Mouse (Mus musculus) liver, adult 2 months (tissue): ENCODE data around the gene Casc4. TPM values are rescaled to one million over a fixed set of nuclear protein-coding genes. Genes with fewer than 3 reads are reported as not detected.

Experiments
- DNase-seq: peaks from one replicate; pipeline ENCODE4 v3.0.0-alpha.2; 2011; ENCODE audit warnings: low read depth, low spot score; ENCODE audit errors: extremely low read depth
- H3K27ac ChIP-seq: fragments of 200-500 bp; replicated peaks from 2 replicates; pipeline ENCODE4 v1.5.1; 2012; ENCODE audit warnings: low read depth, mild to moderate bottlenecking, control low read depth, inconsistent platforms, low read length; ENCODE audit not compliant: insufficient read depth
- H3K27me3 ChIP-seq: fragments of 200-500 bp; 2 replicates; pipeline ENCODE4 v1.6.1; 2012; ENCODE audit warnings: mild to moderate bottlenecking, moderate library complexity, low read length, inconsistent platforms; ENCODE audit not compliant: control insufficient read depth, insufficient read depth
- H3K36me3 ChIP-seq: fragments of 200-500 bp; 2 replicates; pipeline ENCODE4 v1.6.1; 2012; ENCODE audit warnings: low read length, inconsistent platforms; ENCODE audit not compliant: control insufficient read depth, insufficient read depth
- H3K4me1 ChIP-seq: fragments of 200-500 bp; 2 replicates; pipeline ENCODE4 v1.6.1; 2011; ENCODE audit warnings: low read length; ENCODE audit not compliant: control insufficient read depth, insufficient read depth
- H3K4me3 ChIP-seq: fragments of 200-500 bp; 2 replicates; pipeline ENCODE4 v1.5.1; 2011; ENCODE audit warnings: low read depth, mild to moderate bottlenecking, control low read depth, low read length, moderate library complexity; ENCODE audit not compliant: insufficient read depth
- H3K79me2 ChIP-seq: fragments of 200-500 bp; 2 replicates; pipeline ENCODE4 v1.6.1; 2012; ENCODE audit warnings: inconsistent platforms, mild to moderate bottlenecking, low read length, moderate library complexity; ENCODE audit not compliant: control insufficient read depth, insufficient read depth
- H3K9ac ChIP-seq: fragments of 200-500 bp; 2 replicates; pipeline ENCODE4 v1.6.1; 2012; ENCODE audit warnings: low read depth, mild to moderate bottlenecking, control low read depth, inconsistent platforms, low read length
- CTCF ChIP-seq: fragments of 200-500 bp; IDR thresholded peaks from 2 replicates; pipeline ENCODE4 v1.5.1; 2011; ENCODE audit warnings: low read depth, low read length, control low read depth
- POLR2A ChIP-seq: fragments of 200-500 bp; IDR thresholded peaks from 2 replicates; pipeline ENCODE4 v1.6.1; 2011; ENCODE audit warnings: low read length, control low read depth; ENCODE audit not compliant: insufficient read depth; ENCODE audit errors: extremely low read depth
- WGBS: fragments of 180-500 bp; shearing (Covaris S2); methylation state at CpG from one replicate; pipeline ENCODE4 v1.1.7; 2018; 5-methylcytosine and 5-hydroxymethylcytosine counted together
- polyA plus RNA-seq: library from polyadenylated mRNA; depleted of rRNA; stranded (reverse); fragments of >200 nt; gene quantifications from 2 replicates; pipeline ENCODE4 v1.2.3, GENCODE M21; 2012
- total RNA-seq: library from RNA; depleted of rRNA; stranded (reverse); fragments of >200 nt; gene quantifications from 2 replicates; pipeline ENCODE4 v1.2.3, GENCODE M21; 2014

Casc4 gene
- total and polyA plus RNA-seq, 2 experiments = 0.61 to 5.1 TPM

DNA sequence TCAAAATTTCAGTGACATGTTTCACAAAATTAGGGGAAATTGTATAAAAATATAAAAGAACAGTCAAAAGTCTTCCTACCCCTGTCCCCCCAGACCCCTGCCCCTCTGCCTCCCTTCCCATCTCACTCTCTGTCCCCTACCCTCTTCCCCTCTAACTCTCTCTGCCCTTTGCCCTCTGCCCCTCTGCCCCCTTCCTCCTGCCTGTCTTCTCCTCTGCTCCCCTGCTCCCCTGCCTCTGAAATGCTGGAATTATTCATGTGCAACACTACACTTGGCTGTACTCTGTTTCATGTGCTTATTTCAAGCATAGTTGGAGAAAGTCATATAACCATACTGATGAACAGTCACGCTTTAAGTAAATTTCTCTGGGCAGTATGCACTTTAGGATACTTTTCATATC, 19.6 kb downstream of the Casc4 start:
- WGBS = 100% methylated on average over 1 of the region's 1 CpGs
- H3K4me3 ChIP-seq = no peak overlapping the region
- no peak for DNase-seq

DNA sequence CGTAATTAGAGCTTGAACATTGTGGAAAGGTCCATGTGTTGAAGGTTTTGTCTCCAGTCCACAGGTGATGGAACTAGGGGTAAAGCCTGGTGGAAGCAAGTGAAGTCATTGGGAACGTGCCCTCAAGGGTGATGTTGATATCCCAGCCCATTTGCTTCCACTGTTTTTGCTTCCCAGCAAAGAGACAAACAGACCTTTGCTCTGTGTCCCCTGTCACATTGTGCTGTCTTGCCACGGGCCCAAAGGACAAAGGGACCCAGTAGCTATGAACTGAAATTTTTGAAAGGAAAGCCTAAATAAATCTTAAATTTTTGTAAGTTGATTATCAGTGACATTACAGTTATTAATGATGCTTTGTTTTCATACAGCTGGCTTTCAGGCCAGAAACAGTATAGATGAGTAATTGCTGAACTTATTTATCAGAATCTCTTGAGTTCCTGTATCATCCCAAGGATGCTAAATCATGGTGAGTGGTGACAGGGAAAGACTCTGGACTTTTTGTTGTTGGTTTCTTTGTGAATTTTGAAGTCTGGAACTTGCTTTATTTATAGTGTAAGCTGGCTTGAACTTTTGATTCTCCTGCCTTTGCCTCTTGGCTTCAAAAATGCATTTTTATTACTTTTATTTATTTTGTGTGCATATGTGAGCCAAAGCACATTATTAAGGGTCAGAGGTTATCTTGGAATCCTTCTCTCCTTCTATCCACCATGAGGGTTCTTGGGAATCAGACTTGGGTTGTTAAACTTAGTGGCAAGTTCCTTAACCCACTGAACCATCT, 22.1 kb downstream of the Casc4 start:
- no peak overlapping the region for H3K9ac ChIP-seq
- H3K4me3 ChIP-seq = no peak overlapping the region
- WGBS = 32% methylated on average over 3 of the region's 3 CpGs
- TF ChIP-seq POLR2A (no peak), CTCF (no peak)
- peaks cover 6% of the 10 kb centered on the region; the same call in 1 of the 2 replicates for H3K4me1 ChIP-seq
- H3K79me2 ChIP-seq = no peaks in the 10 kb centered on the region; the same call in 1 of the 2 replicates
- DNase-seq = peak; percentile 62
- no peaks in the 10 kb centered on the region for H3K36me3 ChIP-seq
- H3K27me3 ChIP-seq = no peaks in the 10 kb centered on the region
- H3K27ac ChIP-seq = peak overlapping the region; percentile 8; the same call in 1 of the 2 replicates

More for the DNA sequence above, 19.6 kb downstream of the Casc4 start:
- Histone ChIP-seq H3K4me1 (peaks cover 6% of the 10 kb centered on the region; the same call in 1 of the 2 replicates), H3K36me3 (no peaks in the 10 kb centered on the region), H3K9ac (no peak overlapping the region), H3K27me3 (no peaks in the 10 kb centered on the region), H3K27ac (no peak overlapping the region), H3K79me2 (no peaks in the 10 kb centered on the region; the same call in 1 of the 2 replicates)
- TF ChIP-seq CTCF (no peak), POLR2A (no peak)

- Histone ChIP-seq H3K36me3 (no peaks in the 10 kb centered on the region), H3K4me3 (no peak overlapping the region), H3K27ac (no peak overlapping the region), H3K4me1 (no peaks in the 10 kb centered on the region), H3K9ac (no peak overlapping the region), H3K27me3 (no peaks in the 10 kb centered on the region), H3K79me2 (no peaks in the 10 kb centered on the region; the same call in 1 of the 2 replicates)
- DNase-seq = no peak
- WGBS = 94% methylated on average over 2 of the region's 2 CpGs
- TF ChIP-seq CTCF (no peak), POLR2A (no peak)
Measured at GRCm38 (mm10) chr2:121895261-121895660, 28.5 kb downstream of the Casc4 start.

- Histone ChIP-seq H3K4me3 (no peak overlapping the region), H3K27me3 (no peaks in the 10 kb centered on the region), H3K79me2 (no peaks in the 10 kb centered on the region), H3K4me1 (no peaks in the 10 kb centered on the region), H3K9ac (no peak overlapping the region), H3K36me3 (no peaks in the 10 kb centered on the region), H3K27ac (no peak overlapping the region)
- WGBS = 79% methylated on average over 1 of the region's 1 CpGs
- DNase-seq = no peak
- TF ChIP-seq POLR2A = no peak
- no peak for TF ChIP-seq CTCF
Measured at GRCm38 (mm10) chr2:121896825-121897224, 30.1 kb downstream of the Casc4 start.

- H3K4me3 ChIP-seq = no peak overlapping the region
- no peak overlapping the region for H3K9ac ChIP-seq
- H3K36me3 ChIP-seq = no peaks in the 10 kb centered on the region
- TF ChIP-seq POLR2A = no peak
- peak; percentile 11; the same call in 1 of the 2 replicates for TF ChIP-seq CTCF
- no peaks in the 10 kb centered on the region for H3K4me1 ChIP-seq
- WGBS = 85% methylated on average over 3 of the region's 3 CpGs
- no peaks in the 10 kb centered on the region for H3K79me2 ChIP-seq
- no peaks in the 10 kb centered on the region for H3K27me3 ChIP-seq
- H3K27ac ChIP-seq = no peak overlapping the region
- peak; percentile 7 for DNase-seq
Measured at GRCm38 (mm10) chr2:121909975-121910374, 43.2 kb downstream of the Casc4 start.
